Mouse (Mus musculus) intestine, embryonic 16.5 days (tissue): ENCODE results near the gene Uqcc3. TPM values are rescaled to one million over a fixed set of nuclear protein-coding genes. Genes with fewer than 3 reads are reported as not detected.

Experiments used
- ATAC-seq: fragments of 200-750 bp; cut with Nextera tagmentation; 2 replicates; pipeline ENCODE4 v1.8.0; 2017; ENCODE audit warnings: moderate TSS enrichment, moderate library complexity
- H3K27ac ChIP-seq: fragments of 300-500 bp; sonication (generic); 2 replicates; pipeline ENCODE4 v1.5.1; 2014; ENCODE audit warnings: mild to moderate bottlenecking, low read length
- H3K27me3 ChIP-seq: fragments of 300-500 bp; sonication (generic); replicated peaks from 2 replicates; pipeline ENCODE4 v1.6.1; 2014; ENCODE audit warnings: low read length, control low read depth, mixed read lengths; ENCODE audit not compliant: control insufficient read depth, insufficient read depth
- H3K36me3 ChIP-seq: fragments of 300-500 bp; sonication (generic); 2 replicates; pipeline ENCODE4 v1.6.1; 2014; ENCODE audit warnings: low read length, control low read depth; ENCODE audit not compliant: control insufficient read depth, insufficient read depth
- H3K4me1 ChIP-seq: fragments of 300-500 bp; sonication (generic); 2 replicates; pipeline ENCODE4 v1.6.1; 2014; ENCODE audit warnings: low read length, control low read depth, mixed read lengths; ENCODE audit not compliant: control insufficient read depth, insufficient read depth
- H3K4me2 ChIP-seq: fragments of 300-500 bp; sonication (generic); 2 replicates; pipeline ENCODE4 v1.6.1; 2014; ENCODE audit warnings: low read depth, low read length, control low read depth
- H3K4me3 ChIP-seq: fragments of 300-500 bp; sonication (generic); 2 replicates; pipeline ENCODE4 v1.5.1; 2014; ENCODE audit warnings: mild to moderate bottlenecking, low read length
- H3K9ac ChIP-seq: fragments of 300-500 bp; sonication (generic); 2 replicates; pipeline ENCODE4 v1.6.1; 2014; ENCODE audit warnings: low read depth, low read length
- H3K9me3 ChIP-seq: fragments of 300-500 bp; sonication (generic); 2 replicates; pipeline ENCODE4 v1.6.1; 2016; ENCODE audit warnings: low read length, control low read depth; ENCODE audit not compliant: control insufficient read depth
- WGBS: fragments of 180-500 bp; shearing (Covaris S2); extraction: QIAGEN DNeasy Blood & Tissue Kit; methylation state at CpG from one replicate; pipeline ENCODE4 v1.1.7; 2014; 5-methylcytosine and 5-hydroxymethylcytosine counted together
- polyA plus RNA-seq: library from polyadenylated mRNA; unstranded; fragments of >200 nt; fragmentation: Nextera tagmentation; extraction: Ambion mirVana; gene quantifications from 2 replicates; pipeline ENCODE4 v1.2.1, GENCODE M21; 2015

The Uqcc3 gene
- polyA plus RNA-seq, 1 experiment from 2014 or later: 60.7 TPM

DNA sequence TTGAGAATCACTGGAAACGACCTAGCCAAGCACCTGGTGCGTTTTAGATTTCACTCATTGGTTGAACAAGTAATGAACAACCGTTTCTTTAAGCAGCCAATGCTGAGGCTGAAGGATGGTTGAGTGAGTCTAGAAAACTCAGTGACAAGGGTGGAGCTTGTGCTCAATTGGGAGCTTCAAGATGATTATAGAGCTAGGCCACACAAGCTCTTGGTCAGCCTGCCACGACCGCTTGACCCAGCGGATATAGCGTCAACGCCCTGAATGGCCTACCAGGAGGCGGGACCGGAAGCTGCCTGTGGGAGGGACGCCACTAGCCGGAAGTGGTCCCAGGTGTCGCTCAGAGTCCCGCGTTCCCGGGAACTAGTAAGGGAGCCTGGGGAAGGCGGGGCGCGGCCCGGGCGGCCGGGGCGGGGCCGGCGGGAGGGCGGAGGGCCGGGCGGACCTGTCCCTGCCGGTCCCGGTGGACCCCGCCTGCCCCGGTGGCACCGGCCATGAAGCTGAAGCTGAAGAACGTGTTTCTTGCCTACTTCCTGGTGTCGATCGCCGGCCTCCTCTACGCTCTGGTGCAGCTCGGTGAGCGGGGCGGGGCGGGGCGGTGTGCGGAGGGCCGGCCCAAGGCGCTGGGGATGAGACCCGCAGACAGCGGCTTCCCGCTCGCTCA is 39.5 kb upstream of the Uqcc3 start, which contains the start of gene B3gat3:
B3gat3 (plus strand) TSS at position 302 of the 664 bp plus-strand sequence.
- Histone ChIP-seq H3K27me3 (no peaks in the 10 kb centered on the region), H3K4me1 (peaks cover 10% of the 10 kb centered on the region; the same call in 1 of the 2 replicates), H3K27ac (peak within 1 kb of the TSS; percentile 96), H3K4me2 (peak within 1 kb of the TSS; percentile 75), H3K4me3 (peak within 1 kb of the TSS; percentile 83), H3K9me3 (no peaks in the 10 kb centered on the region), H3K36me3 (no peaks in the 10 kb centered on the region), H3K9ac (peak within 1 kb of the TSS; percentile 86)
- WGBS: 2% methylated on average over 50 of the region's 50 CpGs
- ATAC-seq: peak; percentile 99

DNA sequence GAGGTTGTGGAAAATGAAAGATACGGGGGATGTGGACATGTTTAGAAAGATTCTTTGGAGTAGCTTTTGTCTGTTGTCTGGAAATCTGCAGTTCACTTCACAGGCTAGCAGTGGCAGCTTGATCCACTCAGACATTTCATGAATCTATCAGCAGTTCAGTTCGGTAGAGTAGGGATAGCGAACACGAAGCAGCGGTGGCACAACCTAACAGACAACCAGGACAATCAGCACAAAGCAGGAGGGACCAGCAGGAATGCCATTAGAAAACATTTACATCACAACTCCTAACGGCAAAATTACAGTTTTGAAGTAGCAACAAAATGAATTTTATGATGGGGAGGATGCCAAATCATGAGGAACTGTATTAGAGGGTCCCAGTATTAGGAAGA is 39.0 kb upstream of the Uqcc3 start:
- Histone ChIP-seq H3K9ac (peak overlapping the region; percentile 86), H3K4me1 (peaks cover 10% of the 10 kb centered on the region; the same call in 1 of the 2 replicates), H3K4me2 (peak overlapping the region; percentile 75), H3K27me3 (no peaks in the 10 kb centered on the region), H3K4me3 (peak overlapping the region; percentile 83), H3K27ac (peak overlapping the region; percentile 96), H3K36me3 (peaks cover 2% of the 10 kb centered on the region), H3K9me3 (no peaks in the 10 kb centered on the region)
- no peak for ATAC-seq
- 68% methylated on average over 6 of the region's 6 CpGs for WGBS

GRCm38 (mm10) chr19:8919000-8919399 is 38.3 kb upstream of the Uqcc3 start:
- Histone ChIP-seq H3K4me3 (no peak overlapping the region), H3K27ac (no peak overlapping the region), H3K4me1 (peaks cover 10% of the 10 kb centered on the region; the same call in 1 of the 2 replicates), H3K4me2 (no peak overlapping the region), H3K27me3 (no peaks in the 10 kb centered on the region), H3K9ac (no peak overlapping the region), H3K9me3 (no peaks in the 10 kb centered on the region), H3K36me3 (peaks cover 9% of the 10 kb centered on the region)
- WGBS: 91% methylated on average over 3 of the region's 3 CpGs
- ATAC-seq: no peak

- H3K4me3 ChIP-seq: no peak overlapping the region
- 95% methylated on average over 3 of the region's 3 CpGs for WGBS
- H3K9me3 ChIP-seq: no peaks in the 10 kb centered on the region
- no peak overlapping the region for H3K27ac ChIP-seq
- no peak for ATAC-seq
- peaks cover 33% of the 10 kb centered on the region for H3K36me3 ChIP-seq
- no peaks in the 10 kb centered on the region for H3K27me3 ChIP-seq
- no peaks in the 10 kb centered on the region for H3K4me1 ChIP-seq
- H3K4me2 ChIP-seq: no peak overlapping the region
- H3K9ac ChIP-seq: no peak overlapping the region
Observed at GRCm38 (mm10) chr19:8914212-8914611, 33.5 kb upstream of the Uqcc3 start.

GRCm38 (mm10) chr19:8911810-8912209 is 31.1 kb upstream of the Uqcc3 start:
- H3K36me3 ChIP-seq: peaks cover 40% of the 10 kb centered on the region
- ATAC-seq: no peak
- WGBS: 91% methylated on average over 5 of the region's 5 CpGs
- H3K27ac ChIP-seq: no peak overlapping the region
- H3K4me3 ChIP-seq: no peak overlapping the region
- H3K9me3 ChIP-seq: no peaks in the 10 kb centered on the region
- H3K4me1 ChIP-seq: no peaks in the 10 kb centered on the region
- H3K4me2 ChIP-seq: no peak overlapping the region
- no peaks in the 10 kb centered on the region for H3K27me3 ChIP-seq
- no peak overlapping the region for H3K9ac ChIP-seq

- ATAC-seq: no peak
- H3K9me3 ChIP-seq: no peaks in the 10 kb centered on the region
- no peaks in the 10 kb centered on the region for H3K4me1 ChIP-seq
- H3K27me3 ChIP-seq: no peaks in the 10 kb centered on the region
- 93% methylated on average over 6 of the region's 6 CpGs for WGBS
- no peak overlapping the region for H3K4me2 ChIP-seq
- peaks cover 34% of the 10 kb centered on the region for H3K36me3 ChIP-seq
- no peak overlapping the region for H3K9ac ChIP-seq
- H3K27ac ChIP-seq: no peak overlapping the region
- no peak overlapping the region for H3K4me3 ChIP-seq
Observed at GRCm38 (mm10) chr19:8908531-8908930, 27.8 kb upstream of the Uqcc3 start.

DNA sequence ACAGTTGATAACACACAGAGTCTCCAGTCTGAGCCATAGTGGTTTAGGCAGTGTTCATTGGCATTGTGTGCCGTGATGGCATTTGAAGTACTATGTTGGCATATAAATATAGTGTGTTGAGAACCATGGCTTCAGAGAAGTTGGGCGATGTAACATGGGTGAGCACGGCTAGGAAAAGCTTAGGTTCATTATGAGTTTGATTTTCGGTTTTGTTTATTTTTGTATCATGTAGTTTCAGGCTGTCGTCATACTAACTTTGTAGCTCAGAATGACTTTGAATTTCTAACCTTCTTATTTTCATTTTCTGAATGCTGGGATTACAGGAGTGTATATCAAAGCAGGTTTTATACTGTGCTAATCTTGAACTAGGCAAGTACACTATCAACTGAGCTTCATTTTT is 22.7 kb upstream of the Uqcc3 start:
- Histone ChIP-seq H3K9me3 (no peaks in the 10 kb centered on the region), H3K4me2 (no peak overlapping the region), H3K4me1 (peaks cover 7% of the 10 kb centered on the region), H3K9ac (no peak overlapping the region), H3K27ac (no peak overlapping the region), H3K36me3 (peaks cover 19% of the 10 kb centered on the region), H3K27me3 (no peaks in the 10 kb centered on the region), H3K4me3 (no peak overlapping the region)
- ATAC-seq: no peak
- WGBS: 90% methylated on average over 5 of the region's 5 CpGs

DNA sequence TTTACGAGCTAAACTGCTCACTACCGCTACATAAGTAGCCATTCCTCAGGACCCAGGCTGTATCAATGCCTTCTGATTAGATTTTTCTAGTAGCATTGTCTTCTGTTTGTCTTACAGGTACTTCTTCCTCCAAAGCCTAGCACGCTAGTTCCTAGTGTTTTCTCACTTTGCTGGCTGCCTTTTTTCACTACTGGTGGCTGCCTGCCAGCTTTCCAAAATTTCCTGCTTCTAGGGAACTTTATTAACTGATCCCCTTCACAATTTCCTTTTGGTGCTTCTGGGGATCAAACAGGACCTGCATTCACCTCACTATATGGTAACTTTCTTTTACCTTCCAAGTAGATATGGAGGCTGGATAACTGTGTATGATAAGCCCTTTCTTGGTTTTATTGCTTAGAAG is 18.4 kb upstream of the Uqcc3 start:
- peaks cover 11% of the 10 kb centered on the region; the same call in 1 of the 2 replicates for H3K36me3 ChIP-seq
- H3K4me3 ChIP-seq: peak overlapping the region; percentile 78
- ATAC-seq: no peak
- H3K4me2 ChIP-seq: peak overlapping the region; percentile 77
- H3K4me1 ChIP-seq: peaks cover 21% of the 10 kb centered on the region
- H3K27ac ChIP-seq: no peak overlapping the region
- H3K9ac ChIP-seq: peak overlapping the region; percentile 89
- no peaks in the 10 kb centered on the region for H3K9me3 ChIP-seq
- 36% methylated on average over 3 of the region's 3 CpGs for WGBS
- no peaks in the 10 kb centered on the region for H3K27me3 ChIP-seq

- Histone ChIP-seq H3K4me2 (peak overlapping the region; percentile 77), H3K9ac (peak overlapping the region; percentile 89), H3K27me3 (no peaks in the 10 kb centered on the region), H3K9me3 (no peaks in the 10 kb centered on the region), H3K4me3 (peak overlapping the region; percentile 78), H3K36me3 (peaks cover 11% of the 10 kb centered on the region; the same call in 1 of the 2 replicates), H3K27ac (peak overlapping the region; percentile 71), H3K4me1 (peaks cover 21% of the 10 kb centered on the region)
- WGBS: 4% methylated on average over 13 of the region's 13 CpGs
- ATAC-seq: no peak
Observed at GRCm38 (mm10) chr19:8898576-8898975, 17.9 kb upstream of the Uqcc3 start.
